Mouse (Mus musculus) natural killer cell, adult 2 months (primary cell): ENCODE data around the gene Xrra1.

Experiments used
- DNase-seq, 2 experiments: peaks; one replicate each; pipeline ENCODE4 v3.0.0; 2022; ENCODE audit warnings: low spot score in 2 of 2

Xrra1 gene

GRCm38 (mm10) chr7:99851121-99851520 lies 7.8 kb upstream of the Xrra1 start:
- DNase-seq = no peak

DNA sequence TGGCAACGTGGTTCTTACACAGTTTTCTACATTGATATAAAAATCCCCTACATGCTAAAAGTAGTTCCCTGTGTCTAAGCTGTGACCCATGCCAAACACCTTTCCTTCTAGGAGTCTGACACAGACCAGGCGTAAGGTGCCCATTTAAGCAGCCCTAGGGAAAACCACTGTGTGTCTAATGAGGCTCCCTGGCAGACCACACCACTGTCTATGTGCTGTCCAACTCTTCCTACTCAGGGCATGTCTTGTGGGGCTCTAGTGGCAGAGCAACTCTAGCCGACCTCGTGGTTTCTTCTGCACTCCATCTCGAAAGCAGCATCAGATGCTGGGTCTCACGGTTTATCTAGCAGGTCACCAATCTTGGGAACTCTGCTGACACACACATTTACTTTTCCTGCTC lies 7.3 kb upstream of the Xrra1 start:
- no peak for DNase-seq

DNA sequence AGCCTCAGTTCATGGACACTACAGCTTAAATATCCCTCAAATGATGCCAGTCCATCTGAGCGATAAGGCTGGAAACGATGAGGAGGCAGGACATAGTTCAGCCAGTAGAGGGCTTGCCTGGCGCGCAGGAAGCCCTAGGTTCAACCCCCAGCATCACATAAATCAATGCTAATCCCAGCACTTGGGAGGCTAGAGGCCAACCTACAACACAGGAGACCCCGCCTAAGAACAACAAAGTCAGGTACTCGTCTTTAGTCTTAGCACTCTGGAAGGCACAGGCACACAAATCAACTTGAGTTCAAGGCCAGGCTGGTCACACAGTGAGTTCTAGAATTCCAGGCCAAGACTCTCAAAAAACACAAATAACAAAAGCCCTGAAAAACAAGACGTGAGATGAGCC lies 5.6 kb upstream of the Xrra1 start:
- no peak for DNase-seq

DNA sequence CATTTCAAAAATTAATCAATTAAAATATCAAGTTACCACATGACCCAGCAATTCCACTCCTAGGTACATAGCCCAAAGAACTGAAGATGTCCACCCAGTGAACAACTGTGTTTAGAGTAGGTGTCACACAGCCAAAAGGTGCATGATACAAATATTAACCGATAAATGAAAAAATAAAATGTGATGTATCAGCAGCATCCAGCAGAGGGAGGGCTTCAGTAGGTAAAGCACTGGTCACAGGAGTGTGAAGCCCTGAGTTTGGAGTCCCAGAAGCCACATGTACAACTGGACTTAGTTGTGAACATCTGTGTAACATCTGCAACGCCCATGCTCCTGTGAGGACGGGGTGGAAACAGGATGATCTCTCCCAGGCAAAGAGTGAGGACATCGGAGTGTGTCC lies 4.6 kb upstream of the Xrra1 start:
- no peak for DNase-seq

GRCm38 (mm10) chr7:99856266-99856861 lies 2.6 kb upstream of the Xrra1 start:
- DNase-seq = peak; percentile 9 to 22

DNA sequence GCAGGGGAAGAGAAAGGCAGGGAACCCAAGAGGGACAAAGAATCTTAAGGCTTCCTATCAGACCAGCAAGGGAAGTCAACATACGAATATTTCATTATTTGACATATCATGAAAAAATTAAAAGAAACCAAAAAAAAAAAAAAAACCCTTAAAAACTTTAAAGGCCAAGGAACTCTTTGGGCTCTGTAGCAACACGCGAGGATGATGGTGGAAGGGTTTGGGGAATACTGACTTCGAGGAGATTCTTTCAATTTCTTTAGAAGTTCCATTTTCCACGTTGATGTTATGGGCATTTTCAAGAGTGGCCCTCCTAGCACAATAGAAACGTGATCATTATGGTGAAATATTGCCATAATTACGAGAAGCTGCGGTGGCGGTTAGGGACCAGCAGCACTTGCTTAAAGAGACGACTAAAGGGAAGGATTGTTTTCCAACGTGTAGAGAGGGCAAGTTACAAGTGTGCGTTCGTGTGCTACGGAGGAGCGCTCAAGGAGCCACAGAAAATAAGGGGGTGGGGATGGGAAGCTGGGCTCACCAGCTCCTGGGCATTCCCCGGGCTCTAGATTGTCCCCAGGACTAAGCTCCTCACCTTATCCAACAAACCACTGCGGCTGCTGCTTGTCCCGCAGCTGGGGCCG lies 622 bp upstream of the Xrra1 start:
- no peak for DNase-seq

DNA sequence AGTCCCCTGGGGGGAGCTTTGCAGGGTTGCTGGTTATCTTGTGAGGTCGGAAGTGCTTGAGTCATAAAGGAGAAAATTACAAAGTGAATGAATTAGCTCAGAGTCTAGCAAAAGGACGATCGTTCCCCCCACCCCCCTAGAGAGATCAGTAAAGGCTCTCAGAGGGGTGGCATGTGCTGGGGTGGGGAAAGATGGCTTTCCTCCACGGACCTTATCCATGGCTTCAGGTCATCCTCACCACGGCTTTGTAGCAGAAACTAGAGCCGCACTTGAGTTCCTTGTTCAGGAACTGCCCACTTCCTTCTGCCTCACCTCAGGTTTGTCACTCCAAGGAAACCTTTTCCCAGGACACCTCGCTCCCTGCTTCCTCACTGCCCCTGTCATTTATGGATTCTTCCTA lies 4.4 kb downstream of the Xrra1 start, which contains the start of gene Spcs2:
Gene Spcs2 (minus strand): TSS at position 101 of the 400 bp plus-strand sequence.
- DNase-seq = no peak

GRCm38 (mm10) chr7:99864241-99865028 lies 5.5 kb downstream of the Xrra1 start:
- no peak for DNase-seq

GRCm38 (mm10) chr7:99865219-99865618 lies 6.3 kb downstream of the Xrra1 start:
- no peak for DNase-seq

DNA sequence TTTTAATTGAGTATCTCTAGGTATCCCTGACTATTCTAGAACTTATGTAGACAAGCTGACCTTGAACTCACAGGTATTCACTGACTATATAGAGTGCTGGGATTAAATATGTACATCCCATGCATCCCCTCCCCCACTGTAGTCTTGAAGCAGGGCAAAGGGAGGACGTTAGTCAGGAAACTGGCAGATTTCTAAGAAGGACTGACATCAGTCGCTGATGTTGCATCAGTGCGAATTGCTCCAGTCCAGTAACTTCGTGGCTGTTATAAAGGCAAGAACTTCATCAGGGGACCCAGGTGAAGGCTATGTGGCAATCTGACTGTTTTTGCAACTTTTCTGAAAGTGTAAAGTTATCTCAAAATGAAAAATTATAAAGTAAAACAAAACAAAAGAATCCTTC lies 10.4 kb downstream of the Xrra1 start:
- DNase-seq = no peak

GRCm38 (mm10) chr7:99873965-99874364 lies 15.0 kb downstream of the Xrra1 start:
- DNase-seq = no peak

GRCm38 (mm10) chr7:99875891-99876290 lies 17.0 kb downstream of the Xrra1 start:
- DNase-seq = no peak

DNA sequence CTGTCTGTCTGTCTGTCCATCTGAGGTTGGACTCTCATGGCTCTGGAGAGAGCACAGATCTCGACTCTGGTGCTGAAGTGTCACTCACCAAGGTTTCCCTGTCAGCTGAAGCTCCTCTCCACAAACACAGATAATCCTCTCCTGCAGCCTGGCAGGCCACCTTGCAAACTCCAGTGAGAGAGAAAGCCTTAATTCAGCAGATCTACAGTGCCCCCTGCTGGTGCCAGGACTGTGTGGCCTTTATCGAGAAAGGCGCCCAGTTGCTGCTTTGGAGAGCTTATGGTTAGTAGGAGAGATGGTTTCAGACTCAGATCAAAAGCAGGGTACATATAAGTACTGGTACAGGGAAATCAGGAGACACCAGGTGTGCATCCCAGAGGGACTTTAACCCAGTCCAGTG lies 17.4 kb downstream of the Xrra1 start:
- peak; percentile 45 to 69 for DNase-seq

DNA sequence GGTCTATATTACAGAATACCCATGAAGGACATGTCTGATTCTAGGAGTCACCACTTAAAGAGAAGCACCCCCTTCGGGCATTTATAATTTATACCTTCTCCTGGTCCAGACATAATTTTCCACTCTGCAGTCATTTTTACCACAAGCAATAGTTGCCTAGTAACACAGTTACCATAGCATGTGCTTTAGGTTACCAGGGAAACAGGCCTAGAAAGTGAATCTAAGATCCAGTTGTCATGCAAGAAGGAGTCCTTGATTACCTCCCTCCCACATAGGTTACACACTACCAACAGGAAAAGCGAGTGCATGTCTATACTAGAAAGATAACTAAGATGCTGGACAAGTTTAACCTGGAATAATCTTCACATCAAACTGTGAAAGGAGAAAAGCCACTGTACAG lies 19.3 kb downstream of the Xrra1 start:
- no peak for DNase-seq

DNA sequence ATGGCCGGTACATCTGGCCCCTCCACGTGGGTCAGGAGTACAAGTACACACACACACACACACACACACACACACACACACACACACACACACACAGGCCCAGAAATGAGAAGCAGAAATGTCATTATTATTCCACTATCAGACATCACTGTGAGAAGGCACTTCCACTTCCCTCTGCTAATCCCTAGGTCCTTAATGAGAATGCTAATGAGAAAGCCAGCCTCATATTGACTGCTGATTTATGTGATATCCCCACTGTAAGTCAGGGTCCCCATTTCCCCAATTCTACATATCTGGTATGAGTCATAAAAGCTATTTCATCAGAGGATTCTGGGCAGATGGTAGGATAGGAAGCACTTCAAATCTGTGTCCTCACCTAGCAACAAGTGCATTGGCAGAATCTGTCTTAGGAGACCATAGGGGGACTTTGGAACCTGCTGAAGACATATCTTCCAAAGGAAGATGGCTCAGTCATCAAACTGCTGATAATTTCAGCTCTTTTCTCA lies 28.4 kb downstream of the Xrra1 start:
- no peak for DNase-seq

- DNase-seq = no peak
These were observed 28.8 kb downstream of the Xrra1 start for GRCm38 (mm10) chr7:99887743-99888142.

GRCm38 (mm10) chr7:99889175-99889880 lies 30.4 kb downstream of the Xrra1 start:
- peak; percentile 9 to 13 for DNase-seq

- no peak for DNase-seq
These were observed 31.3 kb downstream of the Xrra1 start for GRCm38 (mm10) chr7:99890168-99890755.

DNA sequence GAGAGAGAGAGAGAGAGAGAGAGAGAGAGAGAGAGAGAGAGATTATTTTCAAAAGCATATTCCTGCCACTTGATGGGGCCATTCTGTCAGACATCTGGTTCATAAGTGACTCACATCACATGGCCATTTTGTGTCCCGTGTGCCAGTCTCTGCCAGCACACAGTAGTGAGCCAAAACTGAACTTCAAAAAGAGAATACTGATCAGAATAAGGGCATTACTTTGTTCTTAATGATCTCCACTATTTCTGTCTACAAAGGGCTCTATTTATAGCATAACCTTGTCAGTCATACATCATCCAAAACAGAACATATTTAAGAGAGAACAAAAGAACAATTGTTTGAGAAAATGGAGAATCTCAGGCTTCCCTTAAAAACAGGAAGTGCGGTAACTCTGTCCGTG lies 32.6 kb downstream of the Xrra1 start:
- no peak for DNase-seq

- DNase-seq = no peak
These were observed 33.4 kb downstream of the Xrra1 start for GRCm38 (mm10) chr7:99892351-99892750.

GRCm38 (mm10) chr7:99893967-99894366 lies 35.1 kb downstream of the Xrra1 start:
- no peak for DNase-seq

- no peak for DNase-seq
These were observed 35.6 kb downstream of the Xrra1 start for GRCm38 (mm10) chr7:99894478-99894877.
